Mouse (Mus musculus): Measurements from ENCODE around the gene Oxct2a.
"Not testable (repeated sequence)": the region's sequence is repeated elsewhere in the genome, so short reads cannot be mapped to it uniquely, and the experiment has no call there.

The Oxct2a gene

DNA sequence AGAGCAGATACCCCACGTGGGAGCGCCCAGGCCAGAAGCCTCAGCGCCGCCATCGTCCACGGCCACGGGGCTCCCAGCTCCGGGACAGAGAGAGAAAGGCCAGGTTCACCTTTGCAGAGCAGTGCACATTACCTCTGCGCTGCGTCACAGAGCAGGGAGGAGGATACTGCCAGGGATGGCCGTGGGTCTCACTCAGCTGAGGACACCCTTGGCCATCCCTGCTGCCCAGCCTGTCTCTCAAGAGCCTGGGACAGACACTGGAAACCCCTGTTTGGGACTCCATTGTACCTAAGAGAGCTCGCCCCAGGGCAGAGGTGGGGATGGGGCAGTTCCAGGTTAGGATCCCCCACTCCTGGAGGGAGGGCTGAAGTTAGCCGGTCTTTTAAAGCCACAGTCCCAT is at the start of gene Oxct2a:
Oxct2a (minus strand) TSS at position 101 of the 400 bp plus-strand sequence.
- DNase-seq (ENCODE audit: low spot score), result no peak

DNA sequence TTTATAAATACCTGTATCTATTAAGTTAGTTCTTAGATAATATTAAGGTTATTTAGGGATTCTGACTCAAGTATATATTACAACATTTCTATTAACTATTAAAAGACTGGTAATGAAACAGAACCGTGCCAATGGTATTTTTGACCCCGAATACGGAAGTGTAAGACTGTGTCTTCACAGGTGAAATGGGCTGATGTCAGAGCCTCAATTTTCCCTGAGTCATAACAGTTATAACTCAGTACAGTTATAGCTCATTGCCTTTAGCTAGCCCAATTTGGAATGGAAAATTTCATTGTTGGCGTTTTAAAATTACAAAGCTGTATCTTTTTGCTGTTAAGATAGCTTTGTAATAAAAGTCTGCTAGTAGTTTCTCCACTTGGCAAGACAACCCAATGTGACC is 40.1 kb upstream of the Oxct2a start:
- no peak for DNase-seq (ENCODE audit: low spot score)

DNA sequence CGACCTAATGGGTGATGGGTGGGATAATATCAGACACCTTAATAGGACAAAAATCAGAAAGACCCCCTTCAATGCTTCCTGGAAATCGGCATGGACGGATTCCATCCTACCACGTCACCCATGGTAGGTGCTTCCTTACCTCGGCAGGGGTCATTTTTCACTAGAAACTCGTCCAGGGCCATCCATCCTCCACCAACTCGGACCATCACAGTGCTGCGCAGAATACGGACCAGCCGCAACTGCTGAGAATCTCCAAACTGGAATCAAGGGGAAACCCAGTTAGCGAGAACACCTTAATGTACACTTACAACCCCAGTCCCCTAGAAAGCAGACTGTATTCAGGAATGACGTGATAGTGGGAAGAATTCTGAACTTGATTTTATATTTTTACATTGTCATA is 37.3 kb upstream of the Oxct2a start:
- no peak for DNase-seq (ENCODE audit: low spot score)

DNA sequence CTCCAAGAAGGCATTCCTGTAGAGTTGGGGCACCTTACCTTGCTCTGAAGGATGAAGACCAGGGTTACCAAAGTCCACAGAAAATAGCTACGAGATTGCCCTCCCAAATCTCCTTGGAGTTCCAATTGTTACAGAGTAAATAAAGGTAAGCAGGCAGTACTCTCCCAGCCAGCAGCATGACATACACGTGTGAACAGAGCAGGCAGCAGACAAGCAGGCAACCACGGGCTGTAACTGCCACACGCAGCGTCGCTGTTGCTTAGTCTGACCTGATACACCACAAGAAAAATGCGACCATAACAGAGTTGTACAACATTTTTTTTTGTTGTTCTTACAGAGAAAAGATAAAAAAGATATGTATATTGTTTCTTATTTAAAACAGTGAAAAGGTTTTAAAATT is 35.2 kb upstream of the Oxct2a start:
- no peak for DNase-seq (ENCODE audit: low spot score)

DNA sequence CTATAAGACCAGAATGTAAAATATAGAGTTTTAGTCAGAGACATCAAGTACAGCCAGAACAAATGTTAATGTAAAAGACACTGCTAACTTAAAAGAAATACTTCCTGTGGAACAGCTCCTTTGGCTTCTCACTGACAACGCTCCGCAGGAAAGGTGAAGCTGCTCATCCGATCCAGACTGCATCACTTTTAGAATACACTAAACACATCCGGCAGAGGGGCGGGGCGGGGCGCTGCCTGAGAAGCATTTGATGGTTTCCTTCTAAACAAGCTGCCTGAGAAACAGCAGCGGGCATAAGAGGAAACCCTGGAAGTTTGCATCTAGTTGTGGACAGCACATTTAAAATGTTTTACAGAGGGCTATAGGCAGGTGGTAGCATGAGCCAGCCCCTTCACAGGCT is 32.5 kb upstream of the Oxct2a start:
- no peak for DNase-seq (ENCODE audit: low spot score)

DNA sequence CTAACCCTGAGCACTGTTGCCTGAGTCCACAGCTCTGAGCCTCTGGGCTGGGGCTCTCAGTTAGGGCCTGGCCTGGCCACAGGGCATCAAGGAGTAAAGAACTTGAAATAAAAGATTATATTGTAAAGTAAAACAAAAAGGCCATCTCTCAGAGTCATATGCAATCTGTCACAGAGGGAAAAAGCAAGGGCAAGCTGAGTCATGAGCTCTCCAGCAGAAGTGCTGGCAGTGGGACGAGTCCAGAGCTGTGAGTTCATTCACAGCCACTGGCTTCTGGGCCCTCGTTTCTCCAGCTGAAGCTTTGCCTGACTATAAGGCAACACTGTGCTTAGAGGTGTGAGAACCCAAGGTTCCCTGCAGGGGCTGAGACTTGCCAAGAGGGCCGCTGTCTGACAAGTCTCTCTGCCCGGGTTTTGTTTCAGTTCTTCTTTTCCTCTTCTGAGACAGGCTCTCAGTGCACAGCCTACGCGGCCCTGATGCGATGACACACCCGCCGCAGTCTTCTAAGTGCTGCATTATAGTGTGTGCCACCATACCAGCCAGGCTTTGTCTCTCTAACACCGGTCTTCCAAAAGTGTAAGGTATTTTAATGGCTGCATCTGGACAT is 29.9 kb upstream of the Oxct2a start:
- DNase-seq (ENCODE audit: low spot score), result no peak

DNA sequence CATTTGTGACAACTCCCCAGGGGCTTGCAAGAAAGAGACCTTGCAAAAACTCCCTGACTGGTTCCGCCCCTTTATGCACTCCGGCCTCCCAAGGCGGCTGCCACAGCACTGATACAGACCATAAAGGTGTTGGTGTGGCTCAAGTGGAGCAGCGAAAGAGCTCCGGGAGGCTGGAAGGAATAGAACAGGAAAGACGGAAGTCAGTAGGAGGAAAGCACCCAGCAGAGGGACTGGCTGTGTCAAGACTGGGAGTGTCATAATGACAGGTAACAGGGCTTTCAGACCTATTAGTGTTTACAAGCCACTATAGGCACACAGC is 20.0 kb upstream of the Oxct2a start:
- DNase-seq (ENCODE audit: low spot score), result no peak

DNA sequence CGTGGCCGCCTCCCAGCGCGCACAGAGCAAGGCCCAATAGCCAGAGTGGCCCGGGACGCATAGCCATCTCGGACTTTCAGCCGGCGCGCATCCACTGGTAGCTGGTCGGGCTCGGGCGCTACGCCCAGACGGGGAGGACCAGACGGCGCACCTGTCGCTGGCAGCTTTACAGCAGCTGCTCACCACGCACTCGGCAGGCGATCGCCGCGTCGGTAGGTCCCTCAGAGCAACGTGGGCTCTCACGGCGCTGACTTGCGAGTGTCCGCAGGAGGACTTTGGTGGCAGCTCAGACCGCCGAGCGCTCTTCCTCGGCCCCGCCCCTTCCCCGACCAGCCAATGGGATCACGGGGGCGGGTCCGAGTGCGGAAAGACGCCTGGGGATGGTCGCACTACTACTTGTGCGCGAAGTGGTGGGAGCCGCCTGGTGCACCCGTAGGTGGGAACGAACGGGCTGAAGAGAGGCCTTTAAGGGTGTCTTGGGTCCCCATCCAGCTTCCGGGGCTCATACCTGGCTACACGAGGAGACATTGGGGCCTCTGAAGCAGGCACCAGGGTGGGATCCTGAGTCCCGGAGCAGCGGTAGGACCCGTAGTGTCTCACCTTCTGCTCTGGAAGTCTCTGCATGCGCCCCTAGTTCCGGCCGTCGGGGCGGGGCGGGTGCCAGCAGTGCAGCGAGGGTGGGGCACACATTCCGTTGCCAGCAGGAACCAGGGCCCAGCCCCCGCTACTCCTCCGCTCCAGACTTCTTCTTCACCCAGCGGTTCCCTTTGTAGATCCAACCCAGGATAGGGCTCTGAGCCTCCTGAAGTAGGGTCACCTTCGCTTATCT is 19.4 kb upstream of the Oxct2a start, which contains the start of gene Bmp8a:
Bmp8a (minus strand) TSS at position 611 of the 829 bp plus-strand sequence.
- DNase-seq (ENCODE audit: low spot score), result peak; percentile 71

DNA sequence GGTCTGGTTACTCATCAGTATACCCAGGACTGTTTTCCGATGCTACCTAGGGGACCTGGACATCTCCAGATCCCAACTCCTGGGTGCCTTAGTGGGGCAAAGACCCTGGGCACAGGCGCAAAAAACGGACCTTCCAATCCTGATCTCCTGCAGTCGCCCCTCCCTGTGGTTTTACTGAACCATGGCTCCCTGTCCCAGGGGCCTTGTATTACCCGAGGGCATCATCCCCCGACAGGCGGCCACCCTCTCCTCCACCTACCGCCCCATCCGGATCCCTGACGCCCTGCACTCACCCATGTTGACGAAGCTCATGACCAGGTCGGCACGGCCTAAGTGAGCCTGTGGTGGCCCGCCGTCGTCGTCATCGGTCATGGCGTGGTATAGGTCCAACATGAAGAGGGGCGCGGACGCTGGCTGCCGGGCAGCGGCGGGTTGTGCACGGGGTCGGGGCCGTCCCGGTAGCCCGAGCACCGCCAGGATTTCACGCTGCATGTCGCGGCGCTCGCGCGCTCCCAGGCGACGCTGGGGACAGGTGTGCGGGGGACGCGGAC is 18.7 kb upstream of the Oxct2a start:
- no peak for DNase-seq (ENCODE audit: low spot score)

DNA sequence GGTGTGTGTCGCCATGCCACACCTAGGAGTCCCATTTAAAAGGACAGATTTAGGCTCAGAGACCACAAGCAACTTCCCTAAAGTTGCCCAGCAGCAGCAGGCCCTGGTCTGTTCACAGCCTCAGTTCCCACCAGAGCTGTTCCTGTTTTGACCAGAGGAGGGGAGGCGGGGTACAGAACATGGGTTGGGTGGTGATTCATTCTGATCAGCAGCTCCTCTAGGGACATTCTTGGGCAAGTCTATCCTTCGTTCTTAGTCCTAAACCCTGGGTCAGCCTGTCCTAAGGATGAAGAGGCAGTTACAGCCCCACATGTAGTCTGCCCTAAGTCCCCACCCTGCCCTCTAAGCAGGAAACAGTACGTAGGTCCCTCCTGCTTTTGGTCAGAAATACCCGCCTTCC is 16.8 kb upstream of the Oxct2a start:
- DNase-seq (ENCODE audit: low spot score), result no peak

DNA sequence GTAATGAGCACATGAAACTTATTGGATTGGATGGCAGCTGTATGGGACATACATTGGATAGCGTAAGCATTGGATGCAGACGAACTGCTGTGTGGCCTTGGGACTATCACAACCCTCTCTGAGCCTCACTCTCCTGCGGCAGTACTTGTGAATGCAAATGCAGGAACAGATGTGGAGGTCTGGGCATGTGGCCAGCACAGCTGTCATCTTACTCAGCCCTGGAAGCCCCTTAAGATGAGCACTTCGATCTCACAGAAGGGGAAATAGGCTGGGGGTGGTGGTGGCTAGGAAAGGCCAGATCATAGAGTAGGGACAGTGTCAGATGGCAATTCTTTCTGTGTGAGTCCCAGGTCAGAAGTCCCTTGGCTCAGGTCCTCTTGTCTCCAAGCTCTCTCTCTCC is 14.3 kb upstream of the Oxct2a start:
- peak; percentile 17 for DNase-seq (ENCODE audit: low spot score)

DNA sequence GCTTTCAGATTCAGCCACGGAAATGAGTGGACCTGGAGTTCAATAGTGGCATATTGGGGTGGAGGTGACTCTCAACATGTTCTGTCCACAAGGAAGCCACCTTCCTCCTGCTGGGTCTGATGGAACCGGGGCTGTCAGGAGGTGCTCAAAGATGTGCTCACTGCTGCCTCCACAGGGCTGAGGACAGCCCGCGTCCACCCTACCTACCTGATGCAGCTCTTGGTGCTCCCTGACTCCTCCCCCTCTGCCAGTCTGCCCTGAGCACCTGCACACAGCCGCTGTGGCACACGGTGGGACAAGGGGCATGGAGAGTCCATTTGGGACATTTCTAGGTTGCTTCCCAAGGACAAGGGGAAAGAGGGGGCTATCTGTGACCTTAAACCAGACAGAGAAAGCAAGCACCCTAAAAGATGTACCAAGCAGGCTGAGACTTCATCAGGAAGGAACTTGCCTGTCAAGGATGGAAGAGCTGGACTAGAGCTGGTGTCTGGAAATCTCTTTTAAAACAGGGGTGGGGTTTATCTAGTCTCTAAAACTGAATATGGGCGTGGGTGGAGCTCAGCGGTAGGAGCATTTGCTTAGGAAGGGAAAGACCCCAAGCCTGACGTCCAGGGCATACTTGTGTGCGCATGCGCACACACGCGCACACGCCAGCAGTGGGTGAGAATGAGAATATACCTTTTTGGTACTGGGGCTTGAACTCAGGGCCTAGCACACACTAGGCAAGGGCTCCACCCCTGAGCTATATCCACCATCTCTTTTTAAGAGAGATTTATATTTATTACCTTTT is 12.6 kb upstream of the Oxct2a start:
- no peak for DNase-seq (ENCODE audit: low spot score)

DNA sequence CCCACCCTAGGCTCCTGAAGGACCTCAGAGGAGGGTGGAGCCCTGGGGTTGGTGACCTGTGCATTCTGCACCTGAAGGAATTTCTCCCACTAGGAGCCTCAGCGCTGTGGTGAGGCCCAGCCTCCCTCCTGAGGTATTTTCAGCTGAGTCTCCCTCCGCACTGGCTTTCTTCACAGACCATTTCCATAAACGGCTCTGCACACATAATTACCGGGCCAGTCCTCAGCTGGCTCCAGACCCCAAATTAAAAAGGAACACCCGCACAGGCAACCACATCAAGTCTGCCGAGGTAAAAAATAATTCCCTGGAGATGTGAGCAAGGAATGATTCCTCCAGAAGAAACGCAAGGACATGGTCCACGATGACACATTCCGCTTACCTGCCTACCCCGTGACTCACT is 11.8 kb upstream of the Oxct2a start:
- DNase-seq (ENCODE audit: low spot score), result not testable (repeated sequence)

DNA sequence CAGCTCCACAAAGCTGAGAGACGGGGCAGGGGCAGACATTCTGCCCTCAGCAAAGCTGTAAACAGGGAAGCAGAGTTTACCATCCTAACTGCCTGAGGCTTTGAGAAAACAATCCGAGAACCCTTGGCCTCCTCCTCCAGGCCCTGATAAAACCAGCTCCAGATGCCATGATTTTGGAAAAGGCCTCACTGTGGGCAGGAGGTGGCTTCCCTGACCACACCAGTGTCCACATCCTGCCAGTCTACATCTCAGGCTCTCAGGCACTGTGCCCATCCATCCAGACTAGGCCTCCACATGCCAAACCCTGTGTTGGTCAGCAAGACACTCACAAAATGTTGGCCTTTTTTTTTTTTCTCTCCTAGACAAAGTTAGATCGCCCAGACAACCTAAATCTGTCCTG is 10.7 kb upstream of the Oxct2a start:
- no peak for DNase-seq (ENCODE audit: low spot score)

DNA sequence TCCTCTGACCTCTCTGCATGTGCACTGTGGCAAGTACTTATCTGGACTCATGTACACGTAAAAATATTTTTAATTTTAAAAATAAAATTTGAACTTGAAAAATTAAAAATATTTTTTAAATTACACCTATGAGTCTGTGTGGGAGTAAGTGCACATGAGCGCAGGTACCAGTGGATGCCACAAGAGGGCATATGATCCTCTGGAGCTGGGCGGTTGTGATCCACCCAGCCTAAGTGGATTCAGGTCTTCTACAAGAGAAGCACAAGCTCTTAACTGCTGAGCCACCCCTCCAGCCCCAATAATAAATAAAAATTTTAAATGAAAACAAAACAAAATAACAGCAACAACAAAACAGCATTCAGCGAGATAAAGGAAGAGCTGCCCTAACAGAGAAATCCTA is 9.7 kb upstream of the Oxct2a start:
- DNase-seq (ENCODE audit: low spot score), result no peak

DNA sequence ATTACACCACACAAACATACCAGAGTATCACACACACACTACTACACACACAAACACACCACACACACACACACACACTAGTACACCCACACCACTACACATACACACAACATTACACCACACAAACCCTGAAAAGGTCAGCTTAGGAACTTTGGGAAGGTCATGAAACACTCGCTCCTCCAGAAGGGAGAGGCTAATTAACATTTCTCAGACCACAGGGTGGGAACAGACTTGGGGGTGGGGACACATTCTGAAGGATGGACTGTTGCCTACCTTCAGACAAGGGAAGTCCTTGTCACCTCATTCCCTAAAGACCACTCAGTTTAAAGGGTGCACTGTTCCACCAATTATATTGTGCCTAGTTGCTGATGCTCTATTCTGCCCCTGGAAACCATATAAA is 8.5 kb upstream of the Oxct2a start:
- DNase-seq (ENCODE audit: low spot score), result not testable (repeated sequence)

DNA sequence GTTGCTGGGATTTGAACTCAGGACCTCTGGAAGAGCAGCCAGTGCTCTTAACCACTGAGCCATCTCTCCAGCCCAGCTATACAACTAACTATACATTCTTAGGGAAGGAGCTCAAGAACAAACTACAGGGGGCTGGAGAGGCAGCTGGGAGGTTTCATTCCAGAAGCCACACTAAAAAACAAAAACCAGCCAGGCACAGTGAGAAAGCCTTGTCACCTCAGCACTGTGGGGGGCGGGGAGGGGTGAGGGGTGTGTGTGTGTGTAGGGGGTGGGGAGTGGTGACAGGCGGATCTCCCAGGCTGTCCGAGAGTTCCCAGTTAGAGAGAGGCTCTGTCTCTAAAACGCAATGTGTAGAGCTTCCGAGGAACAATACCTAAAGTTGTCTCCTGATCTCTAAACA is 7.9 kb upstream of the Oxct2a start:
- DNase-seq (ENCODE audit: low spot score), result no peak

DNA sequence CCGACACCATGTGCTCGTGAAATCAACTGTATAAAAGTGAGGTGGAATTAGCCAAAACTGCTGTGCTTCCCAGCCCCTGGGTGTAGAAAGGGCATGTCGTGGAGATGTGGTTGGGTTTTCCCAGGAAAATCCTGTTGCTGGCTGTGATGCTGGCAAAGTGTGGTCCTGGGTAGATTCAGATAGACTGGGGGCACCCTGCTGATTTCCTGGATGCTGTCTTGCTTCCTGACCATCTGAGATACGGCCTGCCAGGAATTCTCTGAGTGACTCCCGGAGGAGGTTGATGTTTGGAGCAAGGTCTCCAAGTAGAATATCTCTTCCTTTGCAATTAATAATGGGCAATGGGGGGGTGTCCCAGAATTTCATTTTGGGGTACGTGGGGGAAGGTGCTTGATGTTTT is 5.5 kb upstream of the Oxct2a start:
- no peak for DNase-seq (ENCODE audit: low spot score)

DNA sequence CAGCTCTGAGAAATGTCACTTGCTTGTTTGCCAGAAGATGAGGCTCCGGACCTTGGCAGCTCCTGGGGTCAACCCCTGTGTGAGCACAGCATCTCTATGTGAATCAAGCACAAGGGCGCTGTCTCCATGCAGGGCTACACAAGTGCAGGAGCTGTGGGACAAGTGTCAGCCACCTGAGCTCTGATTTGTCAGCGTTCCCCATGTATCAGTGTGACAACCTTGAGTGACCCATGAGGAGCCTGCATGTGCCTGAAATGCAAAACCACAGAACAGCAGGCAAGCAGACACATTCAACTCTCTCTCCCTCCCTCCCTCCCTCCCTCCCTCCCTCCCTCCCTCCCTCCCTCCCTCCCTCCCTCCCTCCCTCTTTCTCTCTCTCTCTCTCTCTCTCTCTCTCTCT is 4.2 kb upstream of the Oxct2a start:
- DNase-seq (ENCODE audit: low spot score), result no peak

DNA sequence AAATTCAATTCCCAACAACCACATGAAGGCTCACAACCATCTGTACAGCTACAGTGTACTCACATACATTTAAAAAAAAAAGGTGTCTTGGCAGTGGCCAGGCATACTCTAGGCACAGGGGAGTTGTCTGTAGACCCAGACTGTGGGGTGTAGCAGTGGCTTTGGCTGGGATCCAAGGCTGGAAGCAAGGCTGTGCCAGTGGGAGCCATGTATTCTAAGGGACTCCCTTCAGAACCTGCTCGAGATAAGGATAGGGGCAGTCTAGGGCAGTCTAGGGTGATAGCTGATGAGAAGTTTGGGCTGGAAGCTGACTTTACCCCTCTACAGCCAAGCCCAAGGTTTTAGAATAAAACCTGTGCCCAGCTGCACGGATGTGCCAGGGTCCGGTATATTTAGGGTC is 2.7 kb upstream of the Oxct2a start:
- DNase-seq (ENCODE audit: low spot score), result no peak

DNA sequence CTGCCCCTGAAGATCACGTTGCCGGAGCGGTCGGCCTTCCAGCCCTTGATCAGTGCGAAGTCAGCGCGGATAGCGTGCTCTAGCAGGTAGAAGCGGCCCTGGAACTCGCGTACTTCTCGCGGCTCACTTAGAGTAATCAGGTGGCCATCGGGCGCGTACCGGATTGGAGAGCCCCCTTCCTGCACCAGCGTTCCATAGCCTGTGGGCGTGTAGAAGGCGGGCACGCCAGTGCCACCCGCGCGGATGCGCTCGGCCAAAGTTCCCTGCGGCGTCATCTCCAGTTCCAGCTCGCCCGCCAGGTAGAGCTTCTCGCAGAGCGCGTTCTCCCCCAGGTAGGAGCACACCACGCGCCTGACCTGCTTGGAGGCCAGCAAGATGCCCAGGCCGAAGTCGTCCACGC is 524 bp downstream of the Oxct2a start:
- DNase-seq (ENCODE audit: low spot score), result not testable (repeated sequence)

DNA sequence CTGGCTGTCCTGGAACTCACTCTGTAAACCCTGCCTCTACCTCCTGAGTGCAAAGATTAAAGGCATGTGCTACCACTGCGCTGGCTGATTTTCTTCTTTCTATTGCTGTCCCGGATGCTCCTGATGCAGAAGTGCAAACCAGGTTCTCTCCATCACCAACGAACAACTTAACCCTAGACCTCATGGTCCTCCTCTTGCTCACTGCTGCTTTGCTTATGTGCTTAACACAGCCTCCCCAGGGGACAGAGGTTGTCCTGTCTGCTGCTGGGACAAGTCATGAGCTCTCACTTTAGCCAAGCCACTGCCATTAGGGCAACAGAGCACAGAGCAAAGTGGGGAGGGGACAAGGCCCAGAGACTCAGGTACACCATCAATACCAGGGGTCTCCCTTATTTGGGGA is 8.9 kb downstream of the Oxct2a start:
- DNase-seq (ENCODE audit: low spot score), result no peak

DNA sequence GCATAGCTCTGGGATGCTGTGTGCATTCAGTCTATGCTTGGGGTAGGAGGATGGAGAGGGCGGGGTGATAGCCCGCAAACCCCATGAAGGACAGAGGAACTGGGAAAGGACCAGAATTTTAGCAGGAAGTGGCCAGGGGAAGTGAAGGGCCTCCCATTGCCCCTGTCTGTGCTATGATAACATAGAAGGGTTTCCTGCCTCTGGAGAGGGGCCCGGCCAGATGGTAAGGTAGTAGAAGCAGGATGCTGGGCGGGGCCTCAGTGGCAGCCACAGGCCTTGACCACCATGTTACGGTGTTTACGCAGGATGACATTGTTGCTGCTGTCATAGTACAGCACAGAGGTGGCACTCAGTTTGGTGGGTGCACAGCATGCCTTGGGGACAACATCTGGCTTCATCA is 10.4 kb downstream of the Oxct2a start:
- no peak for DNase-seq (ENCODE audit: low spot score)

Measured in MN1 (cell line).